ENCODE assay signal across 8 mouse cellular contexts in genomic region chr11:73001029-73001428, GRCm38 (mm10). TPM values are rescaled to one million over a fixed set of nuclear protein-coding genes. Genes with fewer than 3 reads are reported as not detected.
A peak's percentile ranks its signal among the peaks of the same experiment; 100 is the strongest.
DNase-seq lines count a peak whose midpoint lies in the region; ATAC-seq lines count a peak whose summit lies in the region.

No protein-coding gene starts in this region.

- no peaks in the 10 kb centered on the region for H3K27me3 ChIP-seq in embryonic facial prominence, embryonic 14.5 days (replicated peaks; ENCODE audit: control insufficient read depth, insufficient read depth, low read length)
- no peaks in the 10 kb centered on the region for H3K27me3 ChIP-seq in kidney, embryonic 14.5 days (ENCODE audit: control insufficient read depth, insufficient read depth, low read length)

- 0 out of 2 replicates have a peak, but pooled peaks cover 4% of the 10 kb centered on the region for H3K4me1 ChIP-seq in embryonic facial prominence, embryonic 14.5 days (ENCODE audit: control insufficient read depth, insufficient read depth, low read length)
- peaks cover 9% of the 10 kb centered on the region; the same call in 1 of the 2 replicates for H3K4me1 ChIP-seq in kidney, embryonic 14.5 days (ENCODE audit: control insufficient read depth, insufficient read depth, low read length)

- H3K27ac ChIP-seq in embryonic facial prominence, embryonic 14.5 days (replicated peaks; ENCODE audit: low read depth, low read length) = no peak overlapping the region
- H3K27ac ChIP-seq in kidney, embryonic 14.5 days (ENCODE audit: low read depth, low read length) = no peak overlapping the region

- WGBS in embryonic facial prominence, embryonic 14.5 days = 13% methylated on average over 6 of the region's 6 CpGs
- 7% methylated on average over 6 of the region's 6 CpGs for WGBS in kidney, embryonic 14.5 days

- ATAC-seq in embryonic facial prominence, embryonic 14.5 days (ENCODE audit: low read depth) = peak; percentile 50; the same call in 1 of the 2 replicates
- ATAC-seq in kidney, embryonic 14.5 days (ENCODE audit: low FRiP score, low TSS enrichment) = 0 out of 2 replicates have a peak, but pooled peaks have one; percentile 25
- ATAC-seq in erythroid progenitor cell, adult 5-6 weeks (replicated peaks; ENCODE audit: low FRiP score, poor library complexity, severe bottlenecking) = no peak

- no peak overlapping the region for H3K9ac ChIP-seq in embryonic facial prominence, embryonic 14.5 days (ENCODE audit: low read depth, low read length)
- no peak overlapping the region for H3K9ac ChIP-seq in kidney, embryonic 14.5 days (ENCODE audit: low read depth, low read length)

- DNase-seq in ovary, adult 18-20 months (ENCODE audit: low spot score) = peak; percentile 28
- no peak for DNase-seq in ovary, postnatal 10 days (ENCODE audit: low spot score)
- DNase-seq in adrenal gland, adult 18-20 months (ENCODE audit: low spot score in 2 of 2) = peak; percentile 53 to 73
- DNase-seq in embryonic facial prominence, embryonic 14.5 days (ENCODE audit: low spot score) = peak; percentile 68
- peak; percentile 72 to 78 for DNase-seq in lung, adult 18-20 months
- peak; percentile 66 for DNase-seq in right cerebral cortex, postnatal 14 days

- H3K36me3 ChIP-seq in embryonic facial prominence, embryonic 14.5 days (ENCODE audit: control insufficient read depth, insufficient read depth, low read length) = no peaks in the 10 kb centered on the region
- no peaks in the 10 kb centered on the region for H3K36me3 ChIP-seq in kidney, embryonic 14.5 days (ENCODE audit: control insufficient read depth, insufficient read depth, low read length)

- H3K9me3 ChIP-seq in embryonic facial prominence, embryonic 14.5 days (ENCODE audit: control insufficient read depth, low read length) = no peaks in the 10 kb centered on the region
- no peaks in the 10 kb centered on the region for H3K9me3 ChIP-seq in kidney, embryonic 14.5 days (ENCODE audit: control insufficient read depth, low read length)

- no peak overlapping the region for H3K4me2 ChIP-seq in embryonic facial prominence, embryonic 14.5 days (ENCODE audit: low read depth, low read length)
- no peak overlapping the region for H3K4me2 ChIP-seq in kidney, embryonic 14.5 days (replicated peaks; ENCODE audit: low read depth, low read length)

- no peak overlapping the region for H3K4me3 ChIP-seq in embryonic facial prominence, embryonic 14.5 days (ENCODE audit: low read depth, low read length)
- H3K4me3 ChIP-seq in kidney, embryonic 14.5 days (ENCODE audit: low read length) = no peak overlapping the region

RNA-seq across cellular contexts. Expression of gene P2rx1, which starts 2.1 kb away (rescaled TPM):
- under 1 TPM; 0.56 to 0.83 TPM for total RNA-seq in adrenal gland, adult 18-20 months (2021)
- 2.3 and 3.0 TPM in 2 replicates for polyA plus RNA-seq in embryonic facial prominence, embryonic 14.5 days (2014; fragmentation: Nextera tagmentation; extraction: Ambion mirVana)
- 0.61 and 0.76 TPM in 2 replicates for polyA plus RNA-seq in kidney, embryonic 14.5 days (2014; fragmentation: Nextera tagmentation; extraction: Ambion mirVana)
- total RNA-seq in erythroid progenitor cell, adult 5-6 weeks (2015; ENCODE audit: low replicate concordance) = 1.1 and 3.4 TPM in 2 replicates
- 0.45 and 0.51 TPM in 2 replicates for total RNA-seq in erythroid progenitor cell, adult 5-6 weeks (2017; ENCODE audit: low replicate concordance)

RNA-seq across cellular contexts. Expression of gene Camkk1, which starts 17.8 kb away (rescaled TPM):
- 1 to 10 TPM; 2.5 to 4.5 TPM for total RNA-seq in adrenal gland, adult 18-20 months (2021)
- polyA plus RNA-seq in embryonic facial prominence, embryonic 14.5 days (2014; fragmentation: Nextera tagmentation; extraction: Ambion mirVana) = 6.0 TPM in 2 replicates
- polyA plus RNA-seq in kidney, embryonic 14.5 days (2014; fragmentation: Nextera tagmentation; extraction: Ambion mirVana) = 2.2 and 2.8 TPM in 2 replicates
- total RNA-seq in erythroid progenitor cell, adult 5-6 weeks (2015; ENCODE audit: low replicate concordance) = not detected in 2 replicates
- 0.26 and 0.76 TPM in 2 replicates for total RNA-seq in erythroid progenitor cell, adult 5-6 weeks (2017; ENCODE audit: low replicate concordance)

RNA-seq across cellular contexts. Expression of gene Atp2a3, which starts 40.1 kb away (rescaled TPM):
- 10 to 100 TPM in 1 of 2 experiments, 1 to 10 TPM in 1; 8.6 to 10.2 TPM for total RNA-seq in adrenal gland, adult 18-20 months (2021)
- polyA plus RNA-seq in embryonic facial prominence, embryonic 14.5 days (2014; fragmentation: Nextera tagmentation; extraction: Ambion mirVana) = 4.8 and 5.6 TPM in 2 replicates
- 1.3 and 2.2 TPM in 2 replicates for polyA plus RNA-seq in kidney, embryonic 14.5 days (2014; fragmentation: Nextera tagmentation; extraction: Ambion mirVana)
- total RNA-seq in erythroid progenitor cell, adult 5-6 weeks (2015; ENCODE audit: low replicate concordance) = 19.8 and 20.5 TPM in 2 replicates
- 11.1 and 15.1 TPM in 2 replicates for total RNA-seq in erythroid progenitor cell, adult 5-6 weeks (2017; ENCODE audit: low replicate concordance)

RNA-seq across cellular contexts. Expression of gene Ncbp3, which starts 46.6 kb away (rescaled TPM):
- total RNA-seq in adrenal gland, adult 18-20 months (2021) = 10 to 100 TPM in 1 of 2 experiments, 1 to 10 TPM in 1; 9.2 to 10.5 TPM
- 9.2 and 9.5 TPM in 2 replicates for polyA plus RNA-seq in embryonic facial prominence, embryonic 14.5 days (2014; fragmentation: Nextera tagmentation; extraction: Ambion mirVana)
- polyA plus RNA-seq in kidney, embryonic 14.5 days (2014; fragmentation: Nextera tagmentation; extraction: Ambion mirVana) = 8.7 and 12.9 TPM in 2 replicates
- total RNA-seq in erythroid progenitor cell, adult 5-6 weeks (2015; ENCODE audit: low replicate concordance) = 10.9 and 11.9 TPM in 2 replicates
- total RNA-seq in erythroid progenitor cell, adult 5-6 weeks (2017; ENCODE audit: low replicate concordance) = 17.4 and 18.9 TPM in 2 replicates
